Mouse (Mus musculus) Muller cell, postnatal 12 days (primary cell): Measurements from ENCODE around the gene Ascl5.
A peak's percentile ranks its signal among the peaks of the same experiment; 100 is the strongest.

Experiments
- DNase-seq: peaks from one replicate; pipeline ENCODE4 v3.0.0-alpha.2; 2015; ENCODE audit errors: inconsistent ontology term

Ascl5 gene

GRCm38 (mm10) chr1:136050312-136051012 is at the start of gene Ascl5:
Ascl5 (plus strand) TSS chr1:136050804.
- DNase-seq = peak; percentile 70

GRCm38 (mm10) chr1:136001438-136001837 is 49.2 kb upstream of the Ascl5 start:
- no peak for DNase-seq

GRCm38 (mm10) chr1:136006292-136006748 is 44.3 kb upstream of the Ascl5 start, which contains the start of gene Igfn1:
Igfn1 (minus strand) TSS chr1:136006342.
- DNase-seq = no peak

DNA sequence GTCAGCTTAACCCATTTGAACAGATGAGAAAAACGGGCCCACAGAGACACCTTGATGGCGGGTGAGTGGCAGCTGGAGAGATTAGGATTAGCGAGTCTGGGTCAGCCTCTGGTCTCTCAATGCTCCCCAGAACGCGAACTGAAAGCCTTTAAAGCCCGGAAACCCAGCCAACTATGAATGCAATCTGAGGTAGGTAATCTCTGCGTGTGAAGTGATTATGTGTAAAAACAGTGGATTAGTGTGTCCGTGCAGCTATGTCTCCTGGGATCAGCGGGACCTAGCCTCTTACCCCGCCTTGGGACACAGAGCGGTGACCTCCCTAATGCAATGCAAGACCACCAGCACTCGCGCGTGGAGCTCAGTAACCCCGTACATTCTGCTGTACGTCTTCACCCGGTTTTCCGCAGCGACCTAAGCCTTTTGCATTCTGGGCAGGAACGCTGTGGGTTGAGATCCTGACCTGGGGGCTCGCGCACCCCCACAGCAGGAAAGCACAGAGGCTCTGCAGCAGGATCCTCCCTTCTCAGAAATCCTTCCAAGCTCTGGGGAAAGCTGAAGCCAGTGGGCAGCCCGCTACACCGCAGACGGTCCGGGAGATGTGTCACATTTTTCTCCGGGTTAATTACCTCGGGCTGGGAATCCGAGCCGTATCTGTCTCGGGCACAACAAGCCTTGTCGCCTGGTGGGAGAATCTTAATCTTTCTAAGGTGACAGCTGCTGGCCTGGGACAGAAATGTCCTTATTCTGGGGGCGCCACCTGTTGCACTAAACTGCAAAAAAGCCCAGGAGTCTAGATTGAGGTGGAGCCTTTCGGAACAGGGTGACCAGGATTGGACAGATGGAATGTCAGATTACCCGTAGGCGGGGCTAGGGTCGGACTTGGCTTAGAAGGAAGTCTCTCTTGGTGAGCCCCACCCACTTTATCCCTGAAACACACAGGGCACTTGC is 43.1 kb upstream of the Ascl5 start, which contains the start of gene Tmem9:
Gene Tmem9, plus strand, starts transcription at position 940 of the 948 bp plus-strand sequence.
- DNase-seq = peak; percentile 82

DNA sequence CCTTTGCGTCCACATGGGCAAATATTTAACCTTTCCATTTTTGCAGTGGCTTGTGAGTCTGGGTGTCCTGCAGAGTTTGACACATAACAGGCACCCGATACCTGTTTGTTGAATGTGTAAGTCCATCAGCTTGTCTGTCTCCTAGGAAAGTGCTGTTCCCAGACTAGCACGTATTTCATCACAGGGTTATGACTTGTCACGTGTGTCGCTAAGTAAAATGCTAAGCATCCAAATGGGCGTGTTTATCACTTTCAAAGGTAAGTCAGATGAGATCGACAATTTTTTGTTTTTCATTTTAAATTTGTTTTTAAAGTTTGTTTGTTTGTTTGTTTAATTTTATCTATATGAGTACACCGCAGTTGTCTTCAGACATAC is 42.5 kb upstream of the Ascl5 start:
- DNase-seq = no peak

DNA sequence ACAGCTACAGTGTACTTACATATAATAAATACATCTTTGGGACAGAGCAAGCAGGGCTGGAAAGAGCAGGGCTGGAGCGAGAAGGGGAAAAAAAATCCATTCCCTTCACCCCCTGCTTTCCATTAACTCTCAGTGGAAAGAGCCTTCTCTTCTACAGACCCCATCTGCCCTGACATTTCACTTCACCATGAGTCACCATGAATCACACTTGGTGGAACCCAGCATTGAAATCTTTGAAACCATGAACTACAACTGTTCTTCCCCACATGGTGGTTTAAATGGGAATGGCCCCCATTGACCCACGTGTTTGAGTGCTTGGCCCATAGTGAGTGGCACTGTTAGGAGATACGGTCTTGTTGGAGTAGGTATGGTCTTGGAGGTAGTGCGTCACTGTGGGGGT is 40.4 kb upstream of the Ascl5 start:
- no peak for DNase-seq

GRCm38 (mm10) chr1:136013513-136013912 is 37.1 kb upstream of the Ascl5 start:
- no peak for DNase-seq

- no peak for DNase-seq
These were observed 35.7 kb upstream of the Ascl5 start for GRCm38 (mm10) chr1:136014796-136015502.

DNA sequence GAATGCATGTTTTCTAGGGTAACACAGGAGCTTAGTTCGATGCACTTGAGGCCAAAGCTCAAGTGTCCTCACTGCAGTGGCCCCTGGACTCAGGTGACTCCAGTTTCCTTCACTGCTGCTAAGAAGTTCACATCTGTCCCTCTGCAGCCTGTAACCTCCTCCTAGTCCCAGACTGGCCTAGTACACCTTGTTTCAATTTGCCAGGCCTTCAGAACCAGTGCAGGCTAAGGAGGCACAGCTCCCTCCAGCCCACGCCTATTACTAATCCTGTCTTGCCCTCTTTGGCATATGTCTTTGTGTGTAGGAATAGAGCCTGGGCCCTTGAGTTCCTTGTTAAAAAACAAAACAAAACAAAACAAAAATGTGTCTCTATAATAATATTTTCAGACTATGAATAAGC is 33.3 kb upstream of the Ascl5 start:
- DNase-seq = no peak

GRCm38 (mm10) chr1:136017907-136018313 is 32.7 kb upstream of the Ascl5 start:
- peak; percentile 89 for DNase-seq

DNA sequence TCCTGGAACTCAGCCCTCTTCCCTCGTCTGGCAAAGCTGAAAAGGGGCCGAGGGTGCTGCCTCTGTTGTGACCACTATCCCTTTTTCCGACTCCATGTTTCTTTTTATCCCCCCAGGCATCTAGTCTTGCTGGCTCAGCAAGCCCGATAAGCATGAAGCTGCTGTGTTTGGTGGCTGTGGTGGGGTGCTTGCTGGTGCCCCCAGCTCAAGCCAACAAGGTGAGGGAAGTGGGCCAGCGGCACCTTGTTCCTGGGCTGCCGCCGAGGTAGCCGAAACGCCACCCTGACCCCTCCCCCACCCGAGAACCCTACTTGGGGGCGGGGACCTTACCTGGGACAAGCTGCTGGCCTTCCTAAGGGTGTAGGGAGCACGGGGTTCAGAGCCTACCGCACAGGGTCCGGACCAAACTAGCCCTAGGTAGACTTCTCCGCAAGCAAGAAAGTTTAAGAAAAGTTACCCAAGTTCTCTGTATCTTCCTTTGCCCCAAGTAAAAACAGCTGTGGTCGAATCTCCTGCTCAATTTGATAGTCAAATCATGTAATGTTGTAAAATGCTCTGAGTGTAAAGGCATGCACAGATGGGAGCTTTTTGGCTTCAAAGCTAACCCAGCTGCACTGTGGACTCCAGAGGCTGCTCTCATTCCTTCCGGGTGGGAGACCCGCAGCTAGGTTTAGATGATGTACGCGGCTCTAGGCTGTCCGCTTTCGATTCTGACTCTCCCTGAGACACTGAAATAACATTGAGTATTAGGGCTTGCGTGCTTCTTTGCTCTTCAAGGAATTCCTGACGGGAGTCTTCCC is 32.0 kb upstream of the Ascl5 start:
- peak; percentile 43 for DNase-seq

- no peak for DNase-seq
These were observed 20.4 kb upstream of the Ascl5 start for GRCm38 (mm10) chr1:136030201-136030600.

DNA sequence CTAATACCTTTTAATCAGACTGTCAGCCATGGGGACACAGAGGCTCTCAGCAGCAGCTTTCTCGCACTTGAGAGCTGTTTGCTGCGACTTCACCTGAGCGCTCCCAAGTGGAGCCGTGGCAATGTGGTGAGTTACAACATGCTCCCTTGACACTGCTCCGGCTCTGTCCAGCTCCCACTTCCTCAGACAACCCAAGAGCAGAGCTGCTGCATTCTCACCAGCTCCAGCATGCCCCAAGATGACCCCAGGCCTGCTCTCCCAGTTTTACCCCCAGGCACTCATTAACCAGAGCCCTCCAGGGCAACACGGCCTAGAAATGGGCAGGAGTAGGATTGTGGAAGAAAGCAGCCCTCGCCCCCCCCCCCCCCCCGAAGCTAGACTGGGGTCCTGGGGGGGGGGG is 18.9 kb upstream of the Ascl5 start:
- no peak for DNase-seq

- DNase-seq = no peak
These were observed 17.6 kb upstream of the Ascl5 start for GRCm38 (mm10) chr1:136032961-136033360.

DNA sequence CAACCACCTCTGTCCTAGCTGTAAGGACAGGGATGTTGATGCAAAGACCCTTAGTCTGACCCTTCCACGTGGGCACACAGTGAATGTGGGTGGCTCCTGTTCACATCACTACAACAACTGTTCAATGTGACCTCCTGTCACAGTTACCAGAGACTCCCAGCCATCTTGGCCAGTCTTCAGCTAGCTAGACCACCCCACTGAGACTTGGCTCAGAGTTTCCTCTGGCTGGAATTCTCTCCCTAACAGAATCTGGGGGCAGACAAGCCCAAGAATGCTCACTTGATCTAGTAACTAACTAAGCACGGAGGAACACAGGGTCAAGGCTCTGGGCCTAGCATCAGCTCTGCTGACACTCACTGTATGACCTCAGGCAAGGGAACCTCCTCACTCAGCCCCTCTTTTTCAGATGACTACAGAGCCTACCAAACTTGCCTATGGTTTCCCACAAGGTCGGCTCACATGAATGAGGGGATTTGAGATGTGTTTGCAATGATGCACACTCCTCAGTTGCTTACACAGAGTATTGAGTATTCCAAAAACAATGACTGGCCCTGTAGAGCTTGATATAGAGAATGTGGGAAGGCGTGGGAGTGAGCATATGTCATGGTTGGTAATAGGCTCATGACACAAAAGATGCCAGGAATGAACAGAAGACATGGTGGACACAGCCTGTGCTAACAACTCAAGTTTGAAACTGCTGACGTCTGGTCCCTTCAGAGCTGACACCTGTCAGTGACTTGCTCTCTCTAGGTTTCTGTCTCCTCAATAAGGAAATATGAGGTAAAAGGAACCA is 11.7 kb upstream of the Ascl5 start:
- peak; percentile 16 for DNase-seq

DNA sequence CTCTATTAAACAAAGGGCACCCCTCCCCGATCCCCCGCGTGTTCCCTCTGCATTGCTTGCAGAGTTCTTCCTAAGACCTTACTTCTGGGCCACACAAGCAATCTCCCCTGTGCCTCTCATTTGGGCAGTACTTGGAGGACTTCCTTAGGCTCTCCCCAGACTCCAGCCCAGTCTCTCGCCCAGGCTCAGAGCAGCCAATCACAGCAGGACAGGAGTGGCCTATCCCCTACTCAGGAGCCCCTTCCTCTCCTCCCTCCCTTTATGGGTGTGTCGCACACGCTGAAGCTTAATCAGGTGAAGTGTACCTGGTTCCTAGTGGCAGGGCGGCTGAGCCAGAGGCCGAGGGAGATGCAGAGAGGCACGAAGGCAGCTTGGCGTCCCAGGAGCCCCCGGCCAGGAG is 10.2 kb upstream of the Ascl5 start:
- DNase-seq = no peak

DNA sequence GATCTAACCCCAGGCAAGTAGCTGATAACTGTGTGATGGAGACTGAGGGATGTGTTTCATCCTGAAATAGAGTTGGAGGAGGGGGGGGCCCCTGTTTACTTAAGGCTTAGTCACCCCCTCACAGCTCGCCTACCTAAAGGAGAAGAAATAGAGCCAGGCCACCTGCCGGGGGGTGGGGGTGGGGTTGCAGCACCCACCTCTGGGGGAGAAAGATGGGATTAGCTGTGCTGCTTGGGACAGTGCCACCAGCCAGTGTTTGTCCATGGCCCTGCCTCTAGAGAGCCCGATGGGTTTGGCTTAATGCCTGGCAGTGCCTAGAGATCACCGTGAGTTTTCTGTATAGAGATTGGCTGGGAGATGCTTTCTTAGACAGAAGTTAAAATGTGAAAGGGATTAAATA is 9.7 kb upstream of the Ascl5 start:
- no peak for DNase-seq

GRCm38 (mm10) chr1:136045774-136046173 is 4.8 kb upstream of the Ascl5 start:
- peak; percentile 23 for DNase-seq

GRCm38 (mm10) chr1:136047432-136047831 is 3.2 kb upstream of the Ascl5 start:
- no peak for DNase-seq

GRCm38 (mm10) chr1:136047894-136048293 is 2.7 kb upstream of the Ascl5 start:
- DNase-seq = no peak

- DNase-seq = no peak
These were observed 360 bp downstream of the Ascl5 start for GRCm38 (mm10) chr1:136051013-136051315.
